Mouse (Mus musculus) ZHBTc4 (cell line): ENCODE results near the gene 6330409D20Rik.
A peak's percentile ranks its signal among the peaks of the same experiment; 100 is the strongest.

ENCODE experiments used
- DNase-seq: peaks from one replicate; pipeline ENCODE4 v3.0.0-alpha.2; 2011; ENCODE audit warnings: low read depth, low spot score

6330409D20Rik gene

GRCm38 (mm10) chr2:32724832-32725790 is 15.7 kb downstream of the 6330409D20Rik start:
- DNase-seq, result no peak

GRCm38 (mm10) chr2:32724149-32724548 is 16.7 kb downstream of the 6330409D20Rik start:
- no peak for DNase-seq

- DNase-seq, result no peak
Observed at GRCm38 (mm10) chr2:32722581-32722980, 18.2 kb downstream of the 6330409D20Rik start.

DNA sequence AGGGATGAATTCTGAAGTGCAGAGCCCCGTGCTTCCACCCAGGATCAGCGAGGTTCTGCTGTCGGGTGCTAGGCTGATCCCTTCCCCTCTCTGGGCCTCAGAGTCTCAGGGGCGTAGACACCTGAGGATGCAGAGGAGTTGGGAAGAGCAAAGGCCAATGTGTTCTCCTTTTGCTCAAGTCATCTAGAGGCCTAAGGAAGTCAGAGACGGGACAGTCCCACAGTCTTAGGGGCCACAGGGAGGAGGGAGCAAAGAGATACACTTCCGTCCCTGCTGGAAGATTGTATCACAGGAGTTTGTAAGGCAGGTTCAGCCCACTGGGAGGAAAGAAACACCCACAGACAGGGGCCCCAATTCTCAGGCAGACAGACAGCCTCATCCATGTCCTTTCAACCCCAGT is 18.8 kb downstream of the 6330409D20Rik start:
- no peak for DNase-seq

GRCm38 (mm10) chr2:32720681-32721229 is 20.1 kb downstream of the 6330409D20Rik start, which contains the start of gene Sh2d3c:
TSS of gene Sh2d3c (plus strand) at chr2:32721055.
- DNase-seq, result no peak

DNA sequence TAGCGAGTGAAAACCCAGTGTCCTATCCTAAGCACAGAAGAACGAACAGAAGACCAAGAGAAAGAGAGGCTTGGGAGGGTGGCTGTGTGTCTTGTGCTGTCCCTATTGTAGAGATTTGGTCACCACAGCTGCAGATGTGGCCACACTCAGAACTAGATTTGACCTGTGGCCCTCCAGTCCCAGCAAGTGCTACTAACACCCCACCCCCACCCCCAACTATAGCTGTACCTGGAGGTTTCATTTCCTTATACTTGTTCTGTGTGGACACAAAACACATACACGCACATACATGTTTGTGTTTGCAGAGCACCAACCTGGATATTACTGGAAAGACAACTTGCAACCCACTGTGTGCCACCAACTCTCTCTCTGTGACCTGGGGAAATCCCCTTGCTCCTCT is 20.8 kb downstream of the 6330409D20Rik start:
- no peak for DNase-seq

GRCm38 (mm10) chr2:32718761-32719160 is 22.1 kb downstream of the 6330409D20Rik start:
- no peak for DNase-seq

GRCm38 (mm10) chr2:32714987-32715425 is 25.8 kb downstream of the 6330409D20Rik start:
- peak; percentile 80 for DNase-seq

DNA sequence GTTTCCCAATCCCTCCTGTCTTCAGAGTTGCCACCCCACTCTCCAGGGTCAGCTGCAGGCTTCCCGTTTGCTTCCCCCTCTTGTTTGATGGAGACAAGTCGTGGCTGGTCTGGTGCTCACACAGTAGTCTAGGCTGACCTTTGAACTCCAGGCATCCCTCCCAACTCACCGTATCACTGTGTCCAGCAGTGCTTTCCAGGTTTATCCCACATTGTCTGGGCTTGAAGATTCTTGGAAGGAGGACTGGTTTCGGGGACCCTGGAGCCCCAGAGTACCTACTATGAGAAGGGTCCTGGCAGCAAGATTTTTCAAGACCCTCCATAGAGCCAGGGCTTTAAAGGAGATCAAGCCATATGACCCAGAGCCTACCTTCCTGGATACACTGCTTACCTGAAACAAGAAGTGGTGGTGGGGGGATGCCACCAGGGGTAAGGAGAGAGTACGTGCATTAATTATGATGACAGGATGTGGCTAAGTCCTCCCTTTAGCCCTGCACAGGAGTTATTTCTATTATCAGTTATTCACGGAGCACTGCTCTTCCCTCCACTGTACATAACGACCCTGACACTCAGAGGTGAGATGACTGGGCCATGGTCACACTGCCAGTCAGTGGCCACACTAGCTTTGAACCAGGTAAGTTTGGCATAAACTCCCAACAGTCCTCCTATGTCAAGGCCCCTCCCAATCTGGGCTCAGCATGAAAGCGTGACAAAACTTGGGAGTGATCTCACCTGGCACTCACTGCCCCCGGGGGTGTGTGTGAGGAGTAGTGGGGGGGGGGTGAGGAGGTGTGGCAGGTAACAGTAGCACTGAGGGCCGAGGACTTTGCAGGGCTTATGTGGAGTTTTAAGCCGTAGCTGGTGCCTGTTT is 26.5 kb downstream of the 6330409D20Rik start:
- no peak for DNase-seq

DNA sequence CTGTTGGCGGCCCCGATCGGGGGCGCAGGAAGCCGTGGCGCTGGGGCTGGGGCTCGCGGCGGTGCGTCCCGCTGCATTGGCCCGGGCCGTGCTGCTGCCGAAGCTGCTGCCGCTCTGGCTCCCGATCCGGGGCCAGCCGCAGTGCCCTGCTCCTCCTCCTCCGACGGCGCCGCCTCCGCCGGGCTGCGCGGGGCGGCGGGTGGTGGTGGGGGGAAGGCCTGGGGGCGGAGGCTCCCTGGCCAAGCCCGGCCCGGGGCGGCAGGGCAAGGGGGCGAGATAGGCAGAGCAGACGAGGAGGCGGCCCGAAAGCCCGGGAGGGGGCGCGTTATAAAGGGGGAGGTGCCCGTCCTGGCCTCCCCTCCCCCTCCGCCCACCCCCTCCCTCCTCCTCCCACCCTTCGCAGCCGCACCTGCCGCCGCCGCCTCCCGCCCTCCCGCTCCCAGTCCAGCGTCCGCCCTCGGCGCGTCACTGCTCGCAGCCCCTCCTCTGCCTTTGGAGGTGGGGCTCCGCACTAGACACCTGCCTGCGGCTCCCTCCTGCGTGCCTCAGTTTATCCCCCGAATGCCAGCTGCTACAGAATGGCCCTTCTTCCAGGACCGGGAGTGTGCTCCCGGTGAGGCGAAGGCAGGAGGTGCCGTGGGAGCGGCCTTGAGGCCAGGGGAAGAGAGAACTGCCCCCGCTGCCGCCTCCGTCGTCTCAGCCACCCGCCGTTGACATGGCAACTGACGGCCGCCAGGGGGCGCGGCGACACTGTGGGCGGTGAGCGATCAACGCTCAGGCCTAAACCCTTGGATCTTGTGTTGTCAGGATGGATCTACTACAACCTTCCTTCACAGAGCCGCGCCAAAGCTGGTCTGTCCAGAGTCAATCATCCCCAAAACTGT is 27.6 kb downstream of the 6330409D20Rik start, which contains the start of gene Cdk9:
Gene Cdk9, minus strand, starts transcription at position 143 of the 884 bp plus-strand sequence.
- peak; percentile 96 for DNase-seq

DNA sequence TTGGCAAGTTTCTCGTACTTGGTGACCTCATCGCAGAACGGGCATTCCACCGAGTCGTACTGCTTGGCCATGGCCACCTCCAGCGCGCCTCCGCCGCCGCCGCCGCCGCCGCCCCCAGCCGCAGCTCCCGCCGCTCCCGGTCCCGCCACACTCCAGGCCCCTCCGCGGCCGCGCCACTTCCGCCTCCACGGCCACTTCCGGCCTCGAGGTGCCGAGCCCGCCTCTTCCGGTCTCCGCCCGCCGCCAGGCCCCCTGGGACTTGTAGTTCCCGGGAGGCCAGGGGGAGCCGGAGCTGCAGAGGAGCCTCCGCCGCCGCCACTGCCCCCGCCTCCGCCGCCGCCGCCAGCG is 28.3 kb downstream of the 6330409D20Rik start:
- DNase-seq, result peak; percentile 96

DNA sequence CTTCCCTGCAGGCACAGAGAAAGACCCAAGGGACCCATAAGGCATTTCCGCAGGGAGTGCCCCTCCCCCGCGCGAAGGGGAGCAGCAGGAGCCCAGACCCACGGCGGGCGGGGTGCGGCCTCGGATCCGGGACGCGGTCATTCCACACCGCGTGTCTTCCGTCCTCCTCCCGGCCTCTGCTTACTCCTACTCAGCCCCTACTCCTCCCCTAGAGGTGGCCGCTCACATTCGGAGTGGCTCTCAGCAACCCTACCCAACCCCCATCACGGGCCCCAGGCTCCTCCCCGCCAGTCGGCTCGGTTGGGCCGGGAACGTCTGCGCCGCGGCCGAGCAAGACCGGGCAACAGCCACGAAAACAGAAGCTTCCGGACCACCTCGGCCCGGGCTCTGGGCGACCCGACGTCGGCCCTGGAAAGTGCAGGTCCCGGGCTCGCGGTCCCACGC is 28.7 kb downstream of the 6330409D20Rik start:
- DNase-seq, result peak; percentile 77

GRCm38 (mm10) chr2:32711301-32712056 is 29.3 kb downstream of the 6330409D20Rik start:
- no peak for DNase-seq

DNA sequence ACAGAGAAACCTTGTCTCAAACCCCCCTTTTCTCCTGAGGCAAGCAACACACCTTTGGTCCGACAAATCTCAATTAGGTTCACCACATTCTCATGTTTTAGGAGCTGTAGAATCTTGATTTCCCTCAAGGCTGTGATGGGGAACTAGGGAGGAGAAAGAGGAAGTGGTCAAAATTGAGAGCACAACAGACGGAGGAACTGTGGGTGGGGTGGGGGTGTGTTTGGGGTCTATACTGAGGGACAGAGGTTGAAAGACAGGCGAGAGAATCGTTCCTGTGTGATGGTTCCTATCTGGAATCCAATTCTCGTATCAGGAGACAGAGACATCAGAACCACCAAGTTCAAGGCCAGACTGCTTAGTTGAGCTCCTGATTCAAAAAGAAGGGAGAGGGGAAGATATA is 30.4 kb downstream of the 6330409D20Rik start:
- DNase-seq, result no peak

DNA sequence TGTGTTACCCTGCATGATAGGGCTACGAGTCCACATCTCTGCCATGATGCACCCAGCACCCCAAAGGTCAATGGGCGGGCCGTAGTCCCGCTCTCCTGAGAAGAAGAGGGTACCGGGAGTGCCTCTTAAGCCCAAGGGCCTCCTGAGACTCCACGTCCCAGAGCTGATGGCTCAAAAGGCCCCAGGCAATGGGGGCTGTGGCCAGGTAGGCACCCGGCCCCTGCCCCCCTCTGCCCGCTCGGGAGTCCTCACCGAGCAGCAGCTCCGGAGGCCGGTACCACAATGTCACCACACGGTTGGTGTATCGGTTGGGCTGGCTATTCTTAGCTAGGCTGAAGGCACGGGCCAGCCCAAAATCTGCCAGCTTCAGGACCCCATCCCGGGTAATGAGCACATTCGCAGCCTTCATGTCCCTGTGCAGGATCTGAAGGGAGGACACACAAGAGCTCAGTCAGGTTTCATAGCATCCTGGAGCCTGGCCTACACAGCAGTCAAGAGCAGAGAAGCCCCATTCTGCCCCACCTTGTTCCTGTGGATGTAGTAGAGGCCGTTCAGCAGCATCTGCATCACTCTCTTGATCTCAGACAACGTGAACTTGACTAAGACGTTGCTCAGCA is 31.2 kb downstream of the 6330409D20Rik start:
- DNase-seq, result no peak

DNA sequence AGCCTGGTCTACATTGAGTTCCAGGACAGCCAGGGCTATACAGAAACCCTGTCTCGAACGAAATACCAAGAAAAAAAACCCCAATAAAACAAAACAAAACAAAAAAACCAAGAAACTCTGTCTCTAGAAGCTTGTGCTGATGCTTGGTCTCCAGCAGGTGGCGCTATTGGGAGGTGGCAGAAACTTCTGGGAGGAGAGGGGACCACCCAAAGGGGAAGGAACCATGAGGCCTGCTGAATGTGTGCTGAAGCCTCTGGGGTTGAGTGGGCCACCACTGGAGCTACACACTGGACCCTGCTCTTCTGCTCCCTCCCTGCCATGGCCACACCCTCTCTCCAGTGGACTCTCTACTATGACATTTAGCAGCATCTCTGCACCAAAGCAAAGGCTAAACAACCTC is 32.2 kb downstream of the 6330409D20Rik start:
- peak; percentile 89 for DNase-seq

DNA sequence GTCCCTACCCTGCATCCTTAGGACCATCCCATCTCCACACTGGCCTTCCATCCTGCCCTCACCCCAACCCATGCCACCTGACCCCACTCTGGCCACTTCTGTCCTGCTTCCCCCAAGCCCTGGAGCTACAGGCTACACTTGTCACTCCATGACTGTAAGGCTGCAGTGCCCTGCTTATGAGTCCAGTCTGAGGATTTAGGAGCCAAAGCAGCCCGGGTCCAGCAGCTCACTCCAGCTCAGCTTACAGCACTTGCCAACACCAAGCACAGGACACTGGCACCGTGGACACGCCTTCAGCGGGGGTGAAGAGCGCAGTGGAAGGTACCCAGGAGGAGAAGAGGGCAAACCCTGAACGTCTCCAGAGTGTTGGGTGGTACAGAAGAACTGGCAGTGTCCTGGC is 33.8 kb downstream of the 6330409D20Rik start:
- DNase-seq, result no peak

DNA sequence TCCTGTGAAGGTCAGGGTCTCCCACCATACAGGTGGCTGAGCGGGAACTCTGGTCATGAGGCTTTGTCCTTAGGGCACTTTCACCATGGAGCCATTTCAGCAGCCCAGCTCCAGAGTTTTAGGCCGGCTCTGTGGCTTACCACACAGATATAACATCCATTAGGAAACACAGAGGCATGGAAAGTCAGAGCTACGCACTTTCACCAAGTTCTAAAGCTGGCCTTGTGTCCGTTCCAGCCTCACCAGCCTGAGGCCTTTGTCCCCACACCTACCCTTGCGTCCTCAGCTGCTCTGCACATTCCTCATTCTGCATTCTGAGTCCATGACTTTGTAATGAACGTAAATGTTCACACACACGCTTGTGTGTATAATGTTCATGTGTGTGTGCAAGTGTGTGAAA is 35.8 kb downstream of the 6330409D20Rik start:
- DNase-seq, result no peak

DNA sequence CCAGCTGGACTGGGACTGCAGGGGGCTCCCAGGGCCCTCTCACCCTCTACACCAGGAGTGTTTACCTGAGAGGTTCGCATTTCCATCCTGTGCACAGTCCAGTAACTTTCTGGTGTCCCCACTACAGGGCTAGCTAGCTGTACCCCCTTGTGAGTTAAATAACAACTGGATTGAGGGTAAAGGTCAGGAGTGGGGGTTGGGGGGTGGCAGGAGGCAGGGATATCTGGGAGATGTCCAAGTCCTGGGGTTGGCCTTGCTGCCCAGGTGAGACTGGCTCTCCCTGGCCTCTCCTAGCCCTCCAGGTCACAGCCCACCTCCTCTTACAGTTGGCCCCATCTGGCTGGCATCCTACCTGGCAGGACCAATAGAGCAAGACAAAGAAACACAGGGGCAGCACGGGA is 36.8 kb downstream of the 6330409D20Rik start, which contains the start of gene Fpgs:
Gene Fpgs, minus strand, starts transcription at position 125 of the 401 bp plus-strand sequence.
- no peak for DNase-seq
